Mouse (Mus musculus) liver, embryonic 15.5 days (tissue): ENCODE data around the gene Mef2d. TPM values are rescaled to one million over a fixed set of nuclear protein-coding genes. Genes with fewer than 3 reads are reported as not detected.

ENCODE experiments used
- ATAC-seq: fragments of 200-750 bp; cut with Nextera tagmentation; 2 replicates; pipeline ENCODE4 v1.8.0; 2017; ENCODE audit warnings: moderate number of reproducible peaks, mild to moderate bottlenecking, moderate library complexity; ENCODE audit not compliant: insufficient read depth
- H3K27ac ChIP-seq: fragments of 300-500 bp; sonication (generic); replicated peaks from 2 replicates; pipeline ENCODE4 v1.5.1; 2015; ENCODE audit warnings: mild to moderate bottlenecking, inconsistent platforms
- H3K27me3 ChIP-seq: fragments of 300-500 bp; sonication (generic); 2 replicates; pipeline ENCODE4 v1.6.1; 2015; ENCODE audit warnings: mild to moderate bottlenecking, inconsistent platforms
- H3K36me3 ChIP-seq: fragments of 300-500 bp; sonication (generic); replicated peaks from 2 replicates; pipeline ENCODE4 v1.6.1; 2015; ENCODE audit warnings: moderate library complexity, mild to moderate bottlenecking, inconsistent platforms
- H3K4me1 ChIP-seq: fragments of 300-500 bp; sonication (generic); replicated peaks from 2 replicates; pipeline ENCODE4 v1.6.1; 2015; ENCODE audit warnings: inconsistent platforms
- H3K4me2 ChIP-seq: fragments of 300-500 bp; sonication (generic); 2 replicates; pipeline ENCODE4 v1.6.1; 2015; ENCODE audit warnings: moderate library complexity, mild to moderate bottlenecking, inconsistent platforms
- H3K4me3 ChIP-seq: fragments of 300-500 bp; sonication (generic); replicated peaks from 2 replicates; pipeline ENCODE4 v1.5.1; 2015; ENCODE audit warnings: mild to moderate bottlenecking, inconsistent platforms
- H3K9ac ChIP-seq: fragments of 300-500 bp; sonication (generic); 2 replicates; pipeline ENCODE4 v1.6.1; 2015; ENCODE audit warnings: moderate library complexity, mild to moderate bottlenecking, inconsistent platforms
- H3K9me3 ChIP-seq: fragments of 300-500 bp; sonication (generic); replicated peaks from 2 replicates; pipeline ENCODE4 v1.6.1; 2016; ENCODE audit warnings: inconsistent platforms
- WGBS: fragments of 180-500 bp; shearing (Covaris S2); methylation state at CpG from one replicate; pipeline ENCODE4 v1.1.7; 2015; ENCODE audit warnings: mixed read lengths; ENCODE audit not compliant: insufficient replicate concordance; 5-methylcytosine and 5-hydroxymethylcytosine counted together
- polyA plus RNA-seq: library from polyadenylated mRNA; unstranded; fragments of >200 nt; fragmentation: Nextera tagmentation; extraction: Ambion mirVana; gene quantifications from 2 replicates; pipeline ENCODE4 v1.2.1, GENCODE M21; 2015

The Mef2d gene
- polyA plus RNA-seq, 1 experiment from 2014 or later = 6.8 TPM

DNA sequence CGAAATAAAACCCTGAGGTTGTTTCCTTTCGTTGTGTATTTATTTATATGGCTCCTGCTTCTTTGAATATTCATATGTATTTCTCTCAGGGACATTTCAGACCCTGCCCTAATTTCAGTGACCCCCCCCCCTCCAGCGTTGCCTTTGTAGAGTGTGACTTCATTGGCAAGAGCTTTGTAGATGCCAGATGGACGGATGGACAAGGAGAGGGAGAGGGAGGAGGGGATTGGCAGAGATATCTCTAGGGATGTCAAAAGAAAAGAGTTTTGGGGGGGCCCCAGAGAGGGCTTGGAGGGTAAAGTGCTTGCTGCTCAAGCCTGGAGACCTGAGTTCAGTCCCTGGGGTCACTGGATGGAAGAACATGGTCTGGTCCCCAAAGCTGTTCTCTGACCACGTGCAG is 61.3 kb downstream of the Mef2d start:
- H3K27ac ChIP-seq = no peak overlapping the region
- no peaks in the 10 kb centered on the region for H3K36me3 ChIP-seq
- ATAC-seq = no peak
- H3K9ac ChIP-seq = no peak overlapping the region
- H3K4me2 ChIP-seq = no peak overlapping the region
- H3K27me3 ChIP-seq = peaks cover 100% of the 10 kb centered on the region
- peaks cover 8% of the 10 kb centered on the region; the same call in 1 of the 2 replicates for H3K4me1 ChIP-seq
- no peak overlapping the region for H3K4me3 ChIP-seq
- 7% methylated on average over 5 of the region's 5 CpGs for WGBS
- H3K9me3 ChIP-seq = no peaks in the 10 kb centered on the region

DNA sequence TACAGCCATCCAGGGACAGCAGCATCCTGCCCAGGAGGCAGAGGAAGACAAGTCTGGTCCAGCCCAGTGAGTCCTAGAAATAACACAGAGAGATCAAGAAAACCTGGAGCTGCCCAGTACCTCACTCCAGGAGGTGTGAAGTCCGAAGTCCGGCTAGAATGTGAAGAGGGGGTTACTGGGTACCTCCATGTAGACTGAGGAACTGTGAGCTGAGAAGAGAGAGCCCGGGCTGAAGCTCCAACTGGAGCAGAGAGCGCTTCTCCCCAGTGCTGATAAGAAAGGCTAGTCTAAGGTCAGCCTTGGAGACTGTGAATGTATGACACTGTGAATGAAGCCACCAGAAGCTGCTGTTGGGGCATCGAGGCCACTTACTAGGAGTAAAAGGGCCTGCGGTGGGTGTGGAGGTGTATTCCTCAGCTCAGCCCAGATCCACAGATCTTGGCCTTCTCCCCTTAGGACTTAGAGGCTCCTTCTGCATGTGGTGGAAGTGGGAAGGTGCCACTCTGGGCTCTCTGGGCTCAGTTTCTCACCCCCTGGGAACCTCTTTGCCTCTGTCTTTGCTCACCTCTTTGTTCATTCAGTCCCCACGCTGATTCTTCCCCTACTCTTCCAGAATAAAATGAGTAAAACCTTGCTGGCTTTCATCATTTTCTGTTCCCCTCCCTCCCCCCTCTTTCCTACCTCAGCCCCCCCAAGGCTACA is 62.0 kb downstream of the Mef2d start:
- Histone ChIP-seq H3K4me2 (no peak overlapping the region), H3K9me3 (no peaks in the 10 kb centered on the region), H3K36me3 (no peaks in the 10 kb centered on the region), H3K4me1 (peaks cover 8% of the 10 kb centered on the region; the same call in 1 of the 2 replicates), H3K9ac (no peak overlapping the region), H3K27ac (no peak overlapping the region), H3K4me3 (no peak overlapping the region), H3K27me3 (peaks cover 100% of the 10 kb centered on the region)
- 2% methylated on average over 7 of the region's 7 CpGs for WGBS
- ATAC-seq = no peak

- H3K9me3 ChIP-seq = no peaks in the 10 kb centered on the region
- no peaks in the 10 kb centered on the region for H3K36me3 ChIP-seq
- no peak for ATAC-seq
- no peak overlapping the region for H3K9ac ChIP-seq
- H3K4me2 ChIP-seq = no peak overlapping the region
- H3K27me3 ChIP-seq = peaks cover 100% of the 10 kb centered on the region
- 24% methylated on average over 1 of the region's 1 CpGs for WGBS
- H3K27ac ChIP-seq = no peak overlapping the region
- no peak overlapping the region for H3K4me3 ChIP-seq
- peaks cover 8% of the 10 kb centered on the region; the same call in 1 of the 2 replicates for H3K4me1 ChIP-seq
Measured at GRCm38 (mm10) chr3:88204751-88205150, 62.6 kb downstream of the Mef2d start.

DNA sequence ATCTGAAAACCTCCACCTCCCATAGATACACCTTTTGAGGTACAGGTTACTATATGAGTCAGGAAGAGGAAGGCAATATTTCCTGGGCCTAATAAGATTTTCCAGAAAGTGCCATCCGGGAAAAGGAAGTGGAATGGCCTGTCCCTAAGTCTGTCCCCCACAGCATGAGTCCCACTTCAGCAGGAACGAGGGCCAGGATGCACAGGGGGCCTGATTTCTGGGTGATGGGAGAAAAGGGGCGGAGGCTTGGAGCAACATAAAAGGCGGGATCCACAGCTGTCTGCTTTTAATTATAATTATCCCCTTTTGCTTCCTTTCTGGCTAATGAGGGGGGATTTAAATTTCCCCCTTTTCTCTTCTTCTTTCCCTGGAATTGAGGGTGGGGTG is 63.0 kb downstream of the Mef2d start:
- no peaks in the 10 kb centered on the region for H3K9me3 ChIP-seq
- H3K4me3 ChIP-seq = no peak overlapping the region
- ATAC-seq = no peak
- peaks cover 100% of the 10 kb centered on the region for H3K27me3 ChIP-seq
- H3K36me3 ChIP-seq = no peaks in the 10 kb centered on the region
- no peak overlapping the region for H3K9ac ChIP-seq
- no peak overlapping the region for H3K4me2 ChIP-seq
- peaks cover 8% of the 10 kb centered on the region; the same call in 1 of the 2 replicates for H3K4me1 ChIP-seq
- WGBS = 8% methylated on average over 4 of the region's 4 CpGs
- H3K27ac ChIP-seq = no peak overlapping the region

DNA sequence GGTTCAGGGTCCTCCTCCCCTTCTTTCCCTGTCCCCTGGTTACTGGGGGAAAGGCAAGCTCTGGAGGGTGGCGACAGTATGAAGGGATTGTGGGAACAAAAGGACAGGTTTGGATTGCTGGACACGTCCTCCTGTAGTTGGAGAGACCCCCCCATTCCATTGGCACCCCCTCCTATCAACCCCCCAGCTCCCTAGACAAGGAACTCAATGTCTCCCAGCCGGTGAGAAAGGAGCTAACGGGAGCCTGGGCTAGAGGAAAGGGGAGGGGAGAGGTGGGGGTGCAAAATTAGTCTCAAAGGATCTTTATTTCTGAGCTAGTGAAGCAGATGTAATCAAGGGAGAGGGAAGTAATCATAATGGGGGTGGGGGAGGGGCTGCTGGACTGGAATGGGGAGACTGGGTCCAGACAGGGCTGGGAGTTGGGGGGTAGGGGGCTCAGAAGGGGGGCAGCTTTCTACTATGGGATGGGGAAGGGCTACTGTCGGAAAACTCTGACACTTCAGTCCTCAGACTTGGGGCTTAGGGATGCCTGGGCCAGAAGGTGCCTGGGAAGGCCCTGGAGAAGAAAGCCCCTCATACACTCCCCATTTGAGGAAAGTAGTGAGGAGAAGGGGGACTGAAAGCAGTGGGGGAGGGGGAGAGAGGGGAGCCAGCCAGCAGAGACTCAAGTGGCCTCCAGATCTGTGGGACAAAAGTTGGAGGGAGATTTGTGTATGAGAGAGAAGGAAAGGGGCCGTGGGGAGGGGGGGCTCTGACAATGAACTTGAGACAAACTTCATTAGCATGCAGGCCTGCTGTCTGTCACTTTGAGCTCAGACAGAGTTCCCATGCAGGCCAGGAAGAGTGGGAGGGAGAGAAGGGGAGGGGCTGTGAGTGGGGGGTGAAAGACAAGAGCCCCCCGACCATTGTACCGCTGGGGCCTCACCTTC is 63.7 kb downstream of the Mef2d start:
- H3K9ac ChIP-seq = no peak overlapping the region
- H3K9me3 ChIP-seq = no peaks in the 10 kb centered on the region
- 3% methylated on average over 8 of the region's 8 CpGs for WGBS
- H3K36me3 ChIP-seq = no peaks in the 10 kb centered on the region
- H3K27ac ChIP-seq = no peak overlapping the region
- H3K4me2 ChIP-seq = no peak overlapping the region
- peaks cover 2% of the 10 kb centered on the region; the same call in 1 of the 2 replicates for H3K4me1 ChIP-seq
- ATAC-seq = no peak
- H3K27me3 ChIP-seq = peaks cover 100% of the 10 kb centered on the region
- no peak overlapping the region for H3K4me3 ChIP-seq

- Histone ChIP-seq H3K36me3 (no peaks in the 10 kb centered on the region), H3K27ac (no peak overlapping the region), H3K4me3 (no peak overlapping the region), H3K4me1 (no peaks in the 10 kb centered on the region), H3K27me3 (peaks cover 100% of the 10 kb centered on the region), H3K4me2 (no peak overlapping the region), H3K9ac (no peak overlapping the region), H3K9me3 (no peaks in the 10 kb centered on the region)
- WGBS = 3% methylated on average over 3 of the region's 3 CpGs
- ATAC-seq = no peak
Measured at GRCm38 (mm10) chr3:88206500-88206899, 64.3 kb downstream of the Mef2d start.

DNA sequence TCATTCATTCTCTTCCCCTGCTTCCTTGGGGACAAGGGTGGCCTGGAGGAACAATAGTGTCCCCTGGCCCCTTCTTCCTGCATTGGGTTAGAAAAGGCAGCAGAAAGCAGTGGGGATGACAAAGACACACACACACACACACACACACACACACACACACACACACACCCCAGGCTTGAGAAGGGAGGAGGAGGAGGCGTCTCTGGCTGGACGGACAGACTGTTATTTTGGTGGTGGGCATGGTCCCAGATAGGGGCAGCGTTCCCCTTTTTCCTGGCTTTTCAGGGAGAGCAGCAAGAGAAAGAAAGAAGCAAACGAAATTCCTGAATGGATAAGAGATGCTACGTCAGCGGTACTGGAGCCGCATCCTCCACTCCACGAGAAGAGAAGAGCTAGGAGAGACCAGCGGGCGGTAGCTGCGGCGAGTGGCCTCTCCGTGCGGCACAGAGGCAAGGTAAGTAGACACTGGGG is 64.8 kb downstream of the Mef2d start:
- Histone ChIP-seq H3K27me3 (peaks cover 100% of the 10 kb centered on the region), H3K4me3 (no peak overlapping the region), H3K9me3 (no peaks in the 10 kb centered on the region), H3K36me3 (no peaks in the 10 kb centered on the region), H3K4me2 (no peak overlapping the region), H3K27ac (no peak overlapping the region), H3K4me1 (no peaks in the 10 kb centered on the region), H3K9ac (no peak overlapping the region)
- no peak for ATAC-seq
- 3% methylated on average over 14 of the region's 14 CpGs for WGBS

- Histone ChIP-seq H3K27ac (no peak overlapping the region), H3K9me3 (no peaks in the 10 kb centered on the region), H3K9ac (no peak overlapping the region), H3K36me3 (no peaks in the 10 kb centered on the region), H3K4me1 (no peaks in the 10 kb centered on the region), H3K4me3 (no peak overlapping the region), H3K4me2 (no peak overlapping the region), H3K27me3 (peaks cover 100% of the 10 kb centered on the region)
- 3% methylated on average over 15 of the region's 15 CpGs for WGBS
- ATAC-seq = no peak
Measured at GRCm38 (mm10) chr3:88207451-88208100, 65.4 kb downstream of the Mef2d start.

GRCm38 (mm10) chr3:88208226-88208720 is 66.1 kb downstream of the Mef2d start:
- WGBS = 6% methylated on average over 3 of the region's 3 CpGs
- Histone ChIP-seq H3K4me1 (peaks cover 5% of the 10 kb centered on the region; the same call in 1 of the 2 replicates), H3K27ac (no peak overlapping the region), H3K4me2 (no peak overlapping the region), H3K9ac (no peak overlapping the region), H3K9me3 (no peaks in the 10 kb centered on the region), H3K27me3 (peaks cover 99% of the 10 kb centered on the region), H3K36me3 (no peaks in the 10 kb centered on the region), H3K4me3 (no peak overlapping the region)
- no peak for ATAC-seq

GRCm38 (mm10) chr3:88209306-88209705 is 67.1 kb downstream of the Mef2d start:
- Histone ChIP-seq H3K9ac (no peak overlapping the region), H3K4me1 (peaks cover 7% of the 10 kb centered on the region; the same call in 1 of the 2 replicates), H3K27ac (no peak overlapping the region), H3K9me3 (no peaks in the 10 kb centered on the region), H3K4me2 (no peak overlapping the region), H3K36me3 (no peaks in the 10 kb centered on the region), H3K27me3 (peaks cover 99% of the 10 kb centered on the region), H3K4me3 (no peak overlapping the region)
- no peak for ATAC-seq
- WGBS = 4% methylated on average over 6 of the region's 6 CpGs

DNA sequence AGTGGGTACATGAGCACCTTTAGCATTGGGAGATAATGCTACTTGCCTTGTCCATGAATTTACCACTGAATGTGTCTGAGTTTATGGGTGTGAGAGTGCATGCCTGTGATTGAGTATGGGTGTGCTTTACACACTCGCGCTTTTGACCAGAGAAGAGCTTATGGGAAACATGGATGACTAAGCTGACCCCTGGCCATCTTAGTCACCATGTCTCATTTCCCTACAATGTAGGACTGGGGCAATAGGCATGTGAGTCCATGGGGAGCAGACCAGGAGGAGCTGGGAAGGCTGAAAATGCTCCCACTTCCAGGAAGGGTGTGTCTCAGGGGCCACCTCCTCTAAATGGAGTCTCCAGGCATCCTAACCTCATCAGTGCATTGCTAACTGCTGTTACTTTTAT is 67.9 kb downstream of the Mef2d start:
- H3K4me1 ChIP-seq = peaks cover 15% of the 10 kb centered on the region
- H3K4me2 ChIP-seq = no peak overlapping the region
- no peak overlapping the region for H3K9ac ChIP-seq
- WGBS = 19% methylated on average over 2 of the region's 2 CpGs
- peaks cover 99% of the 10 kb centered on the region for H3K27me3 ChIP-seq
- ATAC-seq = no peak
- H3K4me3 ChIP-seq = no peak overlapping the region
- H3K27ac ChIP-seq = no peak overlapping the region
- H3K36me3 ChIP-seq = no peaks in the 10 kb centered on the region
- no peaks in the 10 kb centered on the region for H3K9me3 ChIP-seq
